ENCODE assay signal across 24 mouse cellular contexts in the genomic region with DNA sequence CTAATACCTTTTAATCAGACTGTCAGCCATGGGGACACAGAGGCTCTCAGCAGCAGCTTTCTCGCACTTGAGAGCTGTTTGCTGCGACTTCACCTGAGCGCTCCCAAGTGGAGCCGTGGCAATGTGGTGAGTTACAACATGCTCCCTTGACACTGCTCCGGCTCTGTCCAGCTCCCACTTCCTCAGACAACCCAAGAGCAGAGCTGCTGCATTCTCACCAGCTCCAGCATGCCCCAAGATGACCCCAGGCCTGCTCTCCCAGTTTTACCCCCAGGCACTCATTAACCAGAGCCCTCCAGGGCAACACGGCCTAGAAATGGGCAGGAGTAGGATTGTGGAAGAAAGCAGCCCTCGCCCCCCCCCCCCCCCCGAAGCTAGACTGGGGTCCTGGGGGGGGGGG. TPM values are rescaled to one million over a fixed set of nuclear protein-coding genes. Genes with fewer than 3 reads are reported as not detected.
DNase-seq lines count a peak whose midpoint lies in the region; ATAC-seq and TF ChIP-seq lines count a peak whose summit lies in the region.
"Had no signal": no experiment of that assay in that cellular context is flagged by ENCODE, and none has a peak within 500 bp of the region (broad histone marks: within the 10 kb centered on the region; RNA-seq: fewer than 3 reads in every experiment).

No protein-coding gene starts in this region.

- no peak for TF ChIP-seq CTCF in kidney, adult 2 months (conservative IDR thresholded peaks at IDR 0.05; ENCODE audit: insufficient read depth, insufficient read length, low read depth, low read length)

- DNase-seq in kidney, adult 18-20 months: peak; percentile 27
- DNase-seq in kidney, adult 2 months: peak; percentile 43
- DNase-seq in kidney, adult 9 months: peak; percentile 54
- peak; percentile 65 for DNase-seq in kidney, postnatal 14 days
- DNase-seq in spleen, postnatal 36 days (ENCODE audit: low spot score in 2 of 2): no peak
- DNase-seq: adrenal gland, postnatal 14 days; cerebellum, adult 11-12 months; cerebellum, adult 9-10 months; cerebellum, postnatal 36 days; gastrocnemius, postnatal 36 days; heart, adult 18-20 months had no signal

- TF ChIP-seq POLR2A in kidney, adult 2 months (IDR thresholded peaks at IDR 0.05; ENCODE audit: low read depth, low read length): no peak

- H3K36me3 ChIP-seq in kidney, embryonic 14.5 days (ENCODE audit: control insufficient read depth, insufficient read depth, low read length): peaks cover 87% of the 10 kb centered on the region
- H3K36me3 ChIP-seq in kidney, adult 2 months (ENCODE audit: control insufficient read depth, insufficient read depth, low read length): no peaks in the 10 kb centered on the region

- H3K4me2 ChIP-seq in kidney, embryonic 14.5 days (replicated peaks; ENCODE audit: low read depth, low read length): no peak overlapping the region
- H3K4me2 ChIP-seq: embryonic facial prominence, embryonic 15.5 days; heart, embryonic 15.5 days; hindbrain, embryonic 14.5 days had no signal

- no peaks in the 10 kb centered on the region for H3K27me3 ChIP-seq in kidney, embryonic 14.5 days (ENCODE audit: control insufficient read depth, insufficient read depth, low read length)
- H3K27me3 ChIP-seq in kidney, adult 2 months (replicated peaks; ENCODE audit: control insufficient read depth, insufficient read depth, low read length): no peaks in the 10 kb centered on the region
- H3K27me3 ChIP-seq: CH12.LX; embryonic facial prominence, embryonic 15.5 days; heart, embryonic 15.5 days; Patski had no signal

- no peak overlapping the region for H3K27ac ChIP-seq in kidney, embryonic 14.5 days (ENCODE audit: low read depth, low read length)
- H3K27ac ChIP-seq in kidney, adult 2 months (ENCODE audit: insufficient read depth, low read depth, low read length): no peak overlapping the region
- H3K27ac ChIP-seq: embryonic facial prominence, embryonic 15.5 days; forebrain, embryonic 10.5 days; heart, embryonic 10.5 days; heart, embryonic 15.5 days; hindbrain, embryonic 10.5 days; hindbrain, embryonic 14.5 days had no signal

- H3K9me3 ChIP-seq in kidney, embryonic 14.5 days (ENCODE audit: control insufficient read depth, low read length): no peaks in the 10 kb centered on the region
- H3K9me3 ChIP-seq: embryonic facial prominence, embryonic 15.5 days; forebrain, embryonic 10.5 days; heart, embryonic 10.5 days; heart, embryonic 15.5 days; hindbrain, embryonic 10.5 days had no signal

- no peak for ATAC-seq in kidney, embryonic 14.5 days (ENCODE audit: low FRiP score, low TSS enrichment)
- no peak for ATAC-seq in frontal cortex, adult (ENCODE audit: low TSS enrichment)
- ATAC-seq: activated CD4-positive, CD25-positive, alpha-beta regulatory T cell, adult 4 months; forebrain, embryonic 14.5 days; Patski had no signal

- H3K9ac ChIP-seq in kidney, embryonic 14.5 days (ENCODE audit: low read depth, low read length): no peak overlapping the region
- H3K9ac ChIP-seq: embryonic facial prominence, embryonic 15.5 days; heart, embryonic 15.5 days; hindbrain, embryonic 14.5 days had no signal

- no peak overlapping the region for H3K4me3 ChIP-seq in kidney, embryonic 14.5 days (ENCODE audit: low read length)
- no peak overlapping the region for H3K4me3 ChIP-seq in kidney, adult 2 months (ENCODE audit: insufficient read depth, low read depth, low read length)
- H3K4me3 ChIP-seq: embryonic facial prominence, embryonic 15.5 days; erythroblast, embryonic 14.5 days; forebrain, embryonic 10.5 days; heart, embryonic 10.5 days; heart, embryonic 15.5 days; hindbrain, embryonic 10.5 days had no signal

- WGBS in kidney, embryonic 14.5 days: 71% methylated on average over 6 of the region's 8 CpGs
- WGBS in kidney, adult 2 months: 37% methylated on average over 6 of the region's 8 CpGs

- no peaks in the 10 kb centered on the region for H3K4me1 ChIP-seq in kidney, embryonic 14.5 days (ENCODE audit: control insufficient read depth, insufficient read depth, low read length)
- 0 out of 2 replicates have a peak, but pooled peaks cover 4% of the 10 kb centered on the region for H3K4me1 ChIP-seq in kidney, adult 2 months (ENCODE audit: control insufficient read depth, insufficient read depth, low read length)
- H3K4me1 ChIP-seq: hindbrain, embryonic 10.5 days had no signal

RNA-seq across cellular contexts. Expression of a gene that starts 18.9 kb away (rescaled TPM):
- polyA plus RNA-seq in kidney, embryonic 14.5 days (2014; fragmentation: Nextera tagmentation; extraction: Ambion mirVana): not detected in 2 replicates
- not detected in 2 replicates for polyA plus RNA-seq in kidney, adult 2 months (2012; rRNA removed)
- polyA plus RNA-seq: activated CD4-positive, CD25-positive, alpha-beta regulatory T cell, adult 4 months; forebrain, embryonic 10.5 days; forebrain, embryonic 14.5 days; heart, embryonic 10.5 days; heart, embryonic 15.5 days; hindbrain, embryonic 10.5 days; hindbrain, embryonic 14.5 days; Patski had no signal

RNA-seq across cellular contexts. Expression of a gene that starts 20.9 kb away (rescaled TPM):
- polyA plus RNA-seq in kidney, embryonic 14.5 days (2014; fragmentation: Nextera tagmentation; extraction: Ambion mirVana): not detected in 2 replicates
- polyA plus RNA-seq in kidney, adult 2 months (2012; rRNA removed): 0.12 and 4.3 TPM in 2 replicates
- polyA plus RNA-seq: erythroblast, embryonic 14.5 days; forebrain, embryonic 10.5 days; Patski had no signal

RNA-seq across cellular contexts. Expression of a gene that starts 23.7 kb away (rescaled TPM):
- 123 and 230 TPM in 2 replicates for polyA plus RNA-seq in kidney, embryonic 14.5 days (2014; fragmentation: Nextera tagmentation; extraction: Ambion mirVana)
- polyA plus RNA-seq in kidney, adult 2 months (2012; rRNA removed): 139 and 160 TPM in 2 replicates

RNA-seq across cellular contexts. Expression of a gene that starts 25.6 kb away (rescaled TPM):
- not detected in 2 replicates for polyA plus RNA-seq in kidney, embryonic 14.5 days (2014; fragmentation: Nextera tagmentation; extraction: Ambion mirVana)
- 0.61 and 0.78 TPM in 2 replicates for polyA plus RNA-seq in kidney, adult 2 months (2012; rRNA removed)
- polyA plus RNA-seq: activated CD4-positive, CD25-positive, alpha-beta regulatory T cell, adult 4 months; erythroblast, embryonic 14.5 days; forebrain, embryonic 10.5 days; forebrain, embryonic 14.5 days; heart, embryonic 10.5 days; heart, embryonic 15.5 days; hindbrain, embryonic 14.5 days; Patski had no signal

Comparison
In these comparisons a context has a peak if more than half of its experiments do, and no peak if none do; other contexts are left out.
1. DNase-seq: peak in kidney, adult 18-20 months (single experiment), kidney, adult 2 months (single experiment), kidney, adult 9 months (single experiment) and kidney, postnatal 14 days (single experiment); none in spleen, postnatal 36 days (0 of 2).